Mouse (Mus musculus) thymus, adult 2 months (tissue): ENCODE data around the gene Sostdc1. TPM values are rescaled to one million over a fixed set of nuclear protein-coding genes. Genes with fewer than 3 reads are reported as not detected.

Experiments
- DNase-seq: peaks from one replicate; pipeline ENCODE4 v3.0.0; 2021
- H3K27ac ChIP-seq: fragments of 200-500 bp; 2 replicates; pipeline ENCODE4 v1.5.1; 2012; ENCODE audit warnings: low read length, control low read depth; ENCODE audit not compliant: control insufficient read depth, insufficient read depth
- H3K27me3 ChIP-seq: fragments of 200-500 bp; 2 replicates; pipeline ENCODE4 v1.6.1; 2012; ENCODE audit warnings: mild to moderate bottlenecking, low read length, moderate library complexity, mixed read lengths; ENCODE audit not compliant: control insufficient read depth, insufficient read depth
- H3K36me3 ChIP-seq: fragments of 200-500 bp; 2 replicates; pipeline ENCODE4 v1.6.1; 2012; ENCODE audit warnings: mild to moderate bottlenecking, low read length, moderate library complexity; ENCODE audit not compliant: control insufficient read depth, insufficient read depth
- H3K4me1 ChIP-seq: fragments of 200-500 bp; replicated peaks from 2 replicates; pipeline ENCODE4 v1.6.1; 2012; ENCODE audit warnings: low read length; ENCODE audit not compliant: control insufficient read depth, insufficient read depth
- H3K4me3 ChIP-seq: fragments of 200-500 bp; 2 replicates; pipeline ENCODE4 v1.5.1; 2012; ENCODE audit warnings: mild to moderate bottlenecking, low read length, control low read depth, moderate library complexity; ENCODE audit not compliant: control insufficient read depth, insufficient read depth
- CTCF ChIP-seq: fragments of 200-500 bp; IDR thresholded peaks from 2 replicates; pipeline ENCODE4 v1.5.1; 2012; ENCODE audit warnings: mild to moderate bottlenecking, control low read depth, low read length, moderate library complexity, borderline replicate concordance; ENCODE audit not compliant: control insufficient read depth, poor library complexity, insufficient read depth; ENCODE audit errors: extremely low read depth
- POLR2A ChIP-seq: fragments of 200-500 bp; IDR thresholded peaks from 2 replicates; pipeline ENCODE4 v1.6.1; 2012; ENCODE audit warnings: mild to moderate bottlenecking, low read length, control low read depth, moderate library complexity; ENCODE audit not compliant: control insufficient read depth, poor library complexity, insufficient read depth; ENCODE audit errors: extremely low read depth
- WGBS: fragments of 180-500 bp; shearing (Covaris S2); methylation state at CpG from one replicate; pipeline ENCODE4 v1.1.7; 2018; 5-methylcytosine and 5-hydroxymethylcytosine counted together
- polyA plus RNA-seq: library from polyadenylated mRNA; depleted of rRNA; stranded (reverse); fragments of >200 nt; gene quantifications from 2 replicates; pipeline ENCODE4 v1.2.3, GENCODE M21; 2012; rRNA removed

The Sostdc1 gene
- polyA plus RNA-seq: 0.96 and 1.3 TPM in 2 replicates

GRCm38 (mm10) chr12:36313916-36314315, at the start of gene Sostdc1:
TSS of gene Sostdc1 (plus strand) at chr12:36314139.
- Histone ChIP-seq H3K36me3 (no peaks in the 10 kb centered on the region), H3K27me3 (no peaks in the 10 kb centered on the region), H3K4me1 (no peaks in the 10 kb centered on the region), H3K4me3 (no peak within 1 kb of the TSS), H3K27ac (no peak within 1 kb of the TSS)
- no peak for TF ChIP-seq CTCF
- TF ChIP-seq POLR2A: no peak
- 78% methylated on average over 7 of the region's 7 CpGs for WGBS
- no peak for DNase-seq

- WGBS: 95% methylated on average over 8 of the region's 8 CpGs
- Histone ChIP-seq H3K36me3 (no peaks in the 10 kb centered on the region), H3K27me3 (no peaks in the 10 kb centered on the region), H3K4me3 (no peak overlapping the region), H3K27ac (no peak overlapping the region), H3K4me1 (no peaks in the 10 kb centered on the region)
- no peak for DNase-seq
- TF ChIP-seq POLR2A (no peak), CTCF (no peak)
Observed at GRCm38 (mm10) chr12:36267670-36268246, 46.2 kb upstream of the Sostdc1 start.

GRCm38 (mm10) chr12:36274823-36275222, 39.1 kb upstream of the Sostdc1 start:
- no peak for DNase-seq
- no peaks in the 10 kb centered on the region for H3K4me1 ChIP-seq
- H3K27me3 ChIP-seq: no peaks in the 10 kb centered on the region
- TF ChIP-seq CTCF (no peak), POLR2A (no peak)
- no peaks in the 10 kb centered on the region for H3K36me3 ChIP-seq
- 76% methylated on average over 3 of the region's 3 CpGs for WGBS
- H3K27ac ChIP-seq: no peak overlapping the region
- no peak overlapping the region for H3K4me3 ChIP-seq

- Histone ChIP-seq H3K4me1 (no peaks in the 10 kb centered on the region), H3K27me3 (no peaks in the 10 kb centered on the region), H3K27ac (no peak overlapping the region), H3K36me3 (no peaks in the 10 kb centered on the region), H3K4me3 (no peak overlapping the region)
- DNase-seq: no peak
- WGBS: 96% methylated on average over 8 of the region's 8 CpGs
- no peak for TF ChIP-seq CTCF
- no peak for TF ChIP-seq POLR2A
Observed at GRCm38 (mm10) chr12:36289634-36290033, 24.3 kb upstream of the Sostdc1 start.

- 99% methylated on average over 4 of the region's 4 CpGs for WGBS
- H3K27me3 ChIP-seq: no peaks in the 10 kb centered on the region
- TF ChIP-seq CTCF (no peak), POLR2A (no peak)
- H3K4me1 ChIP-seq: no peaks in the 10 kb centered on the region
- no peaks in the 10 kb centered on the region for H3K36me3 ChIP-seq
- H3K27ac ChIP-seq: no peak overlapping the region
- DNase-seq: no peak
- no peak overlapping the region for H3K4me3 ChIP-seq
Observed at GRCm38 (mm10) chr12:36290465-36290864, 23.5 kb upstream of the Sostdc1 start.

- no peaks in the 10 kb centered on the region for H3K36me3 ChIP-seq
- TF ChIP-seq POLR2A: no peak
- no peak for TF ChIP-seq CTCF
- 89% methylated on average over 6 of the region's 6 CpGs for WGBS
- H3K27ac ChIP-seq: no peak overlapping the region
- H3K4me3 ChIP-seq: no peak overlapping the region
- no peaks in the 10 kb centered on the region for H3K4me1 ChIP-seq
- DNase-seq: no peak
- no peaks in the 10 kb centered on the region for H3K27me3 ChIP-seq
Observed at GRCm38 (mm10) chr12:36291346-36291745, 22.6 kb upstream of the Sostdc1 start.

GRCm38 (mm10) chr12:36302326-36302725, 11.6 kb upstream of the Sostdc1 start:
- H3K27me3 ChIP-seq: no peaks in the 10 kb centered on the region
- no peak overlapping the region for H3K27ac ChIP-seq
- 98% methylated on average over 12 of the region's 12 CpGs for WGBS
- TF ChIP-seq POLR2A (no peak), CTCF (no peak)
- no peak overlapping the region for H3K4me3 ChIP-seq
- H3K4me1 ChIP-seq: no peaks in the 10 kb centered on the region
- H3K36me3 ChIP-seq: no peaks in the 10 kb centered on the region
- DNase-seq: no peak
